ENCODE assay signal across 8 mouse cellular contexts in the genomic region with DNA sequence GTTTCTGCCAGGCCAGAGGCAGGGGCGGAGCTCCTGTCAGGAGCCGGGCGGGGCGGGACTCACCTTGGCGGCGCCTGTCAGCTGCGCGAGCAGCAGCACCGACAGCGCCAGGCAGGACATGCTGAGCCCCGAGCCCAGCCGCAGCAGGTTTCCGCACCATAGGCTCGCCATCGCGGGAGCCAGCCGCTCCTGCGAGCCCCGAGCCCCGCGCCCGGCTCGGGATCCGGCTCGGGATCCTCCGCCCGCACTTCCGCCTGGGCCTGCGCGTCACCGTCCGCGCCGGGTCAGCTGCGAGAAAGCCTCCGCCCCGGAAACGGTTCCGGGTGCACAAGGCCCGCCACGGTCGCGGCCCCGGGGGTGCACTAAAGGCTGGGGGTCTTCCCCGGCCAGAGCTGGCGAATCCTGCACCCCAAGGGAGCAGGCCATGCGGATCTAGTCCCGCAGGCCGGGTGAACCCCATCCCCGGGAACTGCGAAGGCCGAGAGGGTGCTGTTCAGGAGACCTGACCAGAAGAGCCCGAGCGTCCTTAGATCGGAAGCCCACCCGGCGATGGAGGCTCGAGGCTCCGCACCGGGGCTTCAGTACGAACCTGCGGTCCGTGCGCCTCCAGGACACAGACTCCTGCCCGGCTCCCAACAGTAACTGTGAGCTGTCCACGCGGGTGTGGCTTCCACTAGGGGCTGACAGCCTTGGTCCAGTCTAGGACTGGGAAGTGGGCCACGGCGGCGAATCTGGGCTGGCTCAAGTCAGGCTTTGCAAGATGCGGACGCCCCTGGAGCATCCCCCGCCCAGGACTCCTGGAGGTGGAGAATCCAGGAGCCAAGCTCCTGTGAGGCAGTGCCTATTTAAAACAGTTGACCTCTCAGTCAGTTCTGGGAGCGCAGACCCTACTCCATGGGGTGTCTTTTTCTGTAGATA. TPM values are rescaled to one million over a fixed set of nuclear protein-coding genes. Genes with fewer than 3 reads are reported as not detected.
DNase-seq lines count a peak whose midpoint lies in the region; ATAC-seq and TF ChIP-seq lines count a peak whose summit lies in the region.

A gene (minus strand): TSS at position 868 of the 918 bp plus-strand sequence.

- peak; percentile 94 for ATAC-seq in kidney, embryonic 15.5 days (replicated peaks; ENCODE audit: low FRiP score)
- peak; percentile 45 for ATAC-seq in monocyte, adult 5-6 weeks (replicated peaks; ENCODE audit: insufficient number of reproducible peaks, low FRiP score, low TSS enrichment, poor library complexity, severe bottlenecking)

- TF ChIP-seq CTCF in bone marrow macrophage, adult 2 months (IDR thresholded peaks at IDR 0.05; ENCODE audit: low read depth, low read length) = no peak
- no peak for TF ChIP-seq CTCF in embryonic fibroblast, embryonic 13.5 days (IDR thresholded peaks at IDR 0.05; ENCODE audit: borderline replicate concordance, insufficient read depth, low read length)
- 0 out of 2 replicates have a peak, but pooled peaks have one; percentile 25 for TF ChIP-seq CTCF in liver, adult 2 months (IDR thresholded peaks at IDR 0.05; ENCODE audit: low read depth, low read length)

- no peaks in the 10 kb centered on the region for H3K27me3 ChIP-seq in heart, embryonic 10.5 days (ENCODE audit: insufficient read depth, poor library complexity, severe bottlenecking)
- no peaks in the 10 kb centered on the region for H3K27me3 ChIP-seq in kidney, embryonic 15.5 days
- H3K27me3 ChIP-seq in liver, adult 2 months (ENCODE audit: control insufficient read depth, insufficient read depth, low read length) = no peaks in the 10 kb centered on the region

- peak within 1 kb of the TSS; percentile 79 for H3K4me2 ChIP-seq in kidney, embryonic 15.5 days

- no peaks in the 10 kb centered on the region; the same call in 1 of the 2 replicates for H3K79me2 ChIP-seq in liver, adult 2 months (ENCODE audit: control insufficient read depth, insufficient read depth, low read length)

- no peak for TF ChIP-seq POLR2A in bone marrow macrophage, adult 2 months (IDR thresholded peaks at IDR 0.05; ENCODE audit: borderline replicate concordance, low read depth, low read length)
- TF ChIP-seq POLR2A in embryonic fibroblast, embryonic 13.5 days (IDR thresholded peaks at IDR 0.05; ENCODE audit: low read depth, low read length) = peak; percentile 69
- 0 out of 2 replicates have a peak, but pooled peaks have one; percentile 41 for TF ChIP-seq POLR2A in liver, adult 2 months (IDR thresholded peaks at IDR 0.05; ENCODE audit: extremely low read depth, insufficient read depth, low read length)

- H3K9ac ChIP-seq in kidney, embryonic 15.5 days = peak within 1 kb of the TSS; percentile 71
- H3K9ac ChIP-seq in liver, adult 2 months (ENCODE audit: low read depth, low read length) = peak within 1 kb of the TSS; percentile 96

- under 1% methylated on average over 73 of the region's 74 CpGs for WGBS in heart, embryonic 10.5 days
- under 1% methylated on average over 74 of the region's 74 CpGs for WGBS in kidney, embryonic 15.5 days
- WGBS in liver, adult 2 months = 1% methylated on average over 74 of the region's 74 CpGs

- peak; percentile 83 to 84 for DNase-seq in B cell, adult 2 months
- peak; percentile 89 for DNase-seq in heart, embryonic 10.5 days (ENCODE audit: low spot score)
- peak; percentile 49 for DNase-seq in liver, adult 2 months (ENCODE audit: extremely low read depth, low read depth, low spot score)
- DNase-seq in spleen, postnatal 36 days (ENCODE audit: low spot score in 2 of 2) = peak; percentile 77 to 79

- no peaks in the 10 kb centered on the region for H3K9me3 ChIP-seq in heart, embryonic 10.5 days
- no peaks in the 10 kb centered on the region for H3K9me3 ChIP-seq in kidney, embryonic 15.5 days (replicated peaks)

- H3K4me3 ChIP-seq in bone marrow macrophage, adult 2 months (ENCODE audit: insufficient read depth, low read length) = peak within 1 kb of the TSS; percentile 79
- peak within 1 kb of the TSS; percentile 77 for H3K4me3 ChIP-seq in embryonic fibroblast, embryonic 13.5 days (ENCODE audit: insufficient read depth, low read length)
- peak within 1 kb of the TSS; percentile 85 for H3K4me3 ChIP-seq in heart, embryonic 10.5 days
- peak within 1 kb of the TSS; percentile 68 for H3K4me3 ChIP-seq in kidney, embryonic 15.5 days (replicated peaks)
- H3K4me3 ChIP-seq in liver, adult 2 months (ENCODE audit: insufficient read depth, low read depth, low read length) = peak within 1 kb of the TSS; percentile 88

- peaks cover 4% of the 10 kb centered on the region for H3K4me1 ChIP-seq in bone marrow macrophage, adult 2 months (ENCODE audit: control insufficient read depth, insufficient read depth, low read length)
- H3K4me1 ChIP-seq in embryonic fibroblast, embryonic 13.5 days (ENCODE audit: control insufficient read depth, insufficient read depth, low read length) = peaks cover 4% of the 10 kb centered on the region; the same call in 1 of the 2 replicates
- peaks cover 23% of the 10 kb centered on the region for H3K4me1 ChIP-seq in heart, embryonic 10.5 days
- H3K4me1 ChIP-seq in kidney, embryonic 15.5 days = peaks cover 18% of the 10 kb centered on the region
- peaks cover 7% of the 10 kb centered on the region; the same call in 1 of the 2 replicates for H3K4me1 ChIP-seq in liver, adult 2 months (ENCODE audit: control insufficient read depth, insufficient read depth, low read length)

- peak within 1 kb of the TSS; percentile 59 for H3K27ac ChIP-seq in bone marrow macrophage, adult 2 months (ENCODE audit: insufficient read depth, low read depth, low read length)
- H3K27ac ChIP-seq in embryonic fibroblast, embryonic 13.5 days (ENCODE audit: insufficient read depth, low read length) = peak within 1 kb of the TSS; percentile 60
- H3K27ac ChIP-seq in heart, embryonic 10.5 days = peak within 1 kb of the TSS; percentile 97
- H3K27ac ChIP-seq in kidney, embryonic 15.5 days = peak within 1 kb of the TSS; percentile 78
- H3K27ac ChIP-seq in liver, adult 2 months (replicated peaks; ENCODE audit: insufficient read depth, low read depth, low read length) = peak within 1 kb of the TSS; percentile 93

- H3K36me3 ChIP-seq in heart, embryonic 10.5 days = no peaks in the 10 kb centered on the region
- 0 out of 2 replicates have a peak, but pooled peaks cover 2% of the 10 kb centered on the region for H3K36me3 ChIP-seq in kidney, embryonic 15.5 days
- peaks cover 2% of the 10 kb centered on the region; the same call in 1 of the 2 replicates for H3K36me3 ChIP-seq in liver, adult 2 months (ENCODE audit: control insufficient read depth, insufficient read depth, low read length)

RNA-seq across cellular contexts. Expression of the gene that starts here (rescaled TPM):
- polyA plus RNA-seq in bone marrow macrophage, adult 2 months (2012; ENCODE audit: insufficient read depth, insufficient read length, missing spikeins) = 91.0 and 101 TPM in 2 replicates
- polyA plus RNA-seq in embryonic fibroblast, embryonic 13.5 days (2011; ENCODE audit: insufficient read length, low read depth, missing spikeins) = 45.3 and 45.8 TPM in 2 replicates
- polyA plus RNA-seq in heart, embryonic 10.5 days (2016; fragmentation: Nextera tagmentation; extraction: Ambion mirVana) = 45.9 and 58.4 TPM in 2 replicates
- polyA plus RNA-seq in kidney, embryonic 15.5 days (2015; fragmentation: Nextera tagmentation; extraction: Ambion mirVana) = 52.0 and 55.4 TPM in 2 replicates
- total RNA-seq in liver, adult 2 months (2014; rRNA removed) = 25.2 and 26.3 TPM in 2 replicates
- 16.5 and 18.4 TPM in 2 replicates for polyA plus RNA-seq in liver, adult 2 months (2012; rRNA removed)
- 43.1 to 71.7 TPM (median 54.0 TPM) in 3 replicates for total RNA-seq in monocyte, adult 5-6 weeks (2017)

Comparison
In these comparisons a context has a peak if more than half of its experiments do, and no peak if none do; other contexts are left out.
1. Peak in every context shown above with its lines: DNase-seq, ATAC-seq, H3K4me3 ChIP-seq and H3K27ac ChIP-seq.